Mouse (Mus musculus): ENCODE data around the gene Xylt1. TPM values are rescaled to one million over a fixed set of nuclear protein-coding genes. Genes with fewer than 3 reads are reported as not detected.
A peak's percentile ranks its signal among the peaks of the same experiment; 100 is the strongest.

Gene Xylt1
- polyA plus RNA-seq, 1 experiment from 2014 or later, result 3.0 TPM

GRCm38 (mm10) chr7:117567653-117568340 lies 187.0 kb downstream of the Xylt1 start:
- no peak overlapping the region for H3K4me2 ChIP-seq (ENCODE audit: low read length)
- H3K4me3 ChIP-seq (replicated peaks; ENCODE audit: low read depth, low read length), result no peak overlapping the region
- H3K9ac ChIP-seq (replicated peaks; ENCODE audit: low read length), result no peak overlapping the region
- ATAC-seq (ENCODE audit: low FRiP score, low TSS enrichment), result no peak
- 0 out of 2 replicates have a peak, but pooled peaks cover 3% of the 10 kb centered on the region for H3K4me1 ChIP-seq (ENCODE audit: control insufficient read depth, insufficient read depth, low read length)
- DNase-seq, result no peak
- no peaks in the 10 kb centered on the region for H3K9me3 ChIP-seq (ENCODE audit: control insufficient read depth, low read length)
- no peak overlapping the region for H3K27ac ChIP-seq (replicated peaks; ENCODE audit: low read depth, low read length)
- no peaks in the 10 kb centered on the region for H3K36me3 ChIP-seq (ENCODE audit: control insufficient read depth, insufficient read depth, low read length)
- peaks cover 13% of the 10 kb centered on the region; the same call in 1 of the 2 replicates for H3K27me3 ChIP-seq (ENCODE audit: control insufficient read depth, insufficient read depth, low read length)
- 91% methylated on average over 11 of the region's 11 CpGs for WGBS

DNA sequence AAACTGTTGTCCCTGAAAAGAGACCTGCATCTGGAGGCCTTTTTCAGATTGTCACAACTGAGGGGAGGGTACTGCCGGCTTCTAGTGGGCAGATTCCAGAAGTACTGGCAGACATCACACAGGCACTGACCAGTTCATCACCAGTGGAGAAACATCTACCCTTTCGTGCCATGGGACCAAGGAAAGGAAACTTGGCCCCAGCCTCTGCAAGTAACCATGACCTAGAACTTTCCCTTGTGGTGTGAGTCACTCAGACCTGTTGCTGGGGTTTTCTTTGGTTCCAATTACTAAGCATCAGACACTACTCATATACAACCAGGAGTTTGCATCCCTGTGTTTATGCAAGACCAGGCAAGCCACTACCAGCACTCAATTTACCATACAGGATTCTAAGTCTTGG lies 190.4 kb downstream of the Xylt1 start:
- WGBS, result 94% methylated on average over 2 of the region's 2 CpGs
- no peak for ATAC-seq (ENCODE audit: low FRiP score, low TSS enrichment)
- H3K27me3 ChIP-seq (ENCODE audit: control insufficient read depth, insufficient read depth, low read length), result peaks cover 12% of the 10 kb centered on the region; the same call in 1 of the 2 replicates

DNA sequence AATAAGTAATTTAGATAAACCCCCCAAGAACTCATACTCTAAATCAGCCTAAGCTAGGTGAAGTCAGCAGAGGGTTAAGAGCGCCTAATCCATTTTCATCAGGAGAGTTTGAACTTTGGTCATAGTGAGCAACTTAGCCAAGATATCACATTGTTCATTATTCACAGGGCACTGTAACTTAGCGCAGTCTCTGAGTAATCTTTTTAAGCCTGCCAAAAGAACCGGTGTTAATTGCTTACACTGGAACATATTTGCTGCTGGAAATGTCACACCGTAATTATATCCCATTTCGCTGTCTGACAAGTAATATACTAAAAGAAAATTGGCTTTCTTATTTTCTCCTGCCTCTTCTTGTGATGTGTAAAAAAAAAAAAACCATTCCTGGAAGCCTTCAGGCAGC lies 190.9 kb downstream of the Xylt1 start:
- ATAC-seq (ENCODE audit: low FRiP score, low TSS enrichment) (no peak), DNase-seq (no peak)
- Histone ChIP-seq H3K27me3 (ENCODE audit: control insufficient read depth, insufficient read depth, low read length) (peaks cover 8% of the 10 kb centered on the region; the same call in 1 of the 2 replicates), H3K9ac (replicated peaks; ENCODE audit: low read length) (no peak overlapping the region), H3K36me3 (ENCODE audit: control insufficient read depth, insufficient read depth, low read length) (no peaks in the 10 kb centered on the region), H3K4me3 (replicated peaks; ENCODE audit: low read depth, low read length) (no peak overlapping the region), H3K4me1 (ENCODE audit: control insufficient read depth, insufficient read depth, low read length) (no peaks in the 10 kb centered on the region), H3K27ac (replicated peaks; ENCODE audit: low read depth, low read length) (no peak overlapping the region), H3K9me3 (ENCODE audit: control insufficient read depth, low read length) (no peaks in the 10 kb centered on the region), H3K4me2 (ENCODE audit: low read length) (no peak overlapping the region)
- 73% methylated on average over 5 of the region's 5 CpGs for WGBS

More for the DNA sequence above, 190.4 kb downstream of the Xylt1 start:
- Histone ChIP-seq H3K4me2 (ENCODE audit: low read length) (no peak overlapping the region), H3K4me1 (ENCODE audit: control insufficient read depth, insufficient read depth, low read length) (no peaks in the 10 kb centered on the region), H3K9me3 (ENCODE audit: control insufficient read depth, low read length) (no peaks in the 10 kb centered on the region), H3K27ac (replicated peaks; ENCODE audit: low read depth, low read length) (no peak overlapping the region), H3K36me3 (ENCODE audit: control insufficient read depth, insufficient read depth, low read length) (no peaks in the 10 kb centered on the region), H3K9ac (replicated peaks; ENCODE audit: low read length) (no peak overlapping the region), H3K4me3 (replicated peaks; ENCODE audit: low read depth, low read length) (no peak overlapping the region)
- no peak for DNase-seq

DNA sequence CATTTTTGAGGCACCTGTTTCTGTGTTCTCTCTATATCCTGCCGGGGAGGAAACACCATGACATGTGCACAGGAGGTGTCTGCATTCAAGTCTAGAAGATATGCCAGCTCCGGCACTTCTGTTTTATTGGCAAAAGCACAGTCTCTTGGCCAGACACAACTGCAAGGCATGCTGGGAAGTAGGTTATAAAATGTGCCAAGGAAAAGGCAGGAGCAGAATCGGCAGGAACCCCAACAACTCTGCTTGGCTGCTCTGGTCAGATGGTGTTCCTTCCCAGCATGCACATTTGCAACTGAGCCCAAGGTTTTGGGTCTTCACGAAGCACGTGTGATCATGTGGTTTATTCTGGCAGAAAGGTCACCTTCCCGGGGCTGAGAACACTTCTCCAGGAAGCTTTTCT lies 192.4 kb downstream of the Xylt1 start:
- H3K27ac ChIP-seq (replicated peaks; ENCODE audit: low read depth, low read length), result no peak overlapping the region
- WGBS, result 82% methylated on average over 6 of the region's 6 CpGs
- ATAC-seq (ENCODE audit: low FRiP score, low TSS enrichment) (no peak), DNase-seq (no peak)
- no peak overlapping the region for H3K9ac ChIP-seq (replicated peaks; ENCODE audit: low read length)
- H3K36me3 ChIP-seq (ENCODE audit: control insufficient read depth, insufficient read depth, low read length), result no peaks in the 10 kb centered on the region
- H3K4me3 ChIP-seq (replicated peaks; ENCODE audit: low read depth, low read length), result no peak overlapping the region
- H3K4me2 ChIP-seq (ENCODE audit: low read length), result no peak overlapping the region
- H3K9me3 ChIP-seq (ENCODE audit: control insufficient read depth, low read length), result no peaks in the 10 kb centered on the region
- H3K27me3 ChIP-seq (ENCODE audit: control insufficient read depth, insufficient read depth, low read length), result 0 out of 2 replicates have a peak, but pooled peaks cover 3% of the 10 kb centered on the region
- no peaks in the 10 kb centered on the region for H3K4me1 ChIP-seq (ENCODE audit: control insufficient read depth, insufficient read depth, low read length)

DNA sequence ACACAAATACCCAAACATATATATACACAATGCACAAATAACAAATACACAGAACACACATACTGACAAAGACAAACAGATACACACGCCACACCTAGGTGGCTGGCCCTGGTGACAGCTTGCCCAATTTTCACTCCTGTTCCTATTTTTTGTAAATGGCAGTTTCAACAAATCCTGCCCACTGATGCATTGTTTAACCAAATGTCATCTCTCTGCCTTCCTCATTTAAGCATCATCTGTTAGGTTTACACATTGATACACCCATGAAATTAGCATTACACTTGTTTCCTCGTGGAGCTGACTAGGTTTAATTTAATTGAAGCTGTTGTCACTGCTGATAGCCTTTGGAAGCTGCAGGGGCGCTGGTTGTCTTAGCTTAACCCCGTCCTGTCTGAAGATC lies 194.6 kb downstream of the Xylt1 start:
- Histone ChIP-seq H3K27me3 (ENCODE audit: control insufficient read depth, insufficient read depth, low read length) (0 out of 2 replicates have a peak, but pooled peaks cover 3% of the 10 kb centered on the region), H3K9me3 (ENCODE audit: control insufficient read depth, low read length) (no peaks in the 10 kb centered on the region), H3K4me2 (ENCODE audit: low read length) (no peak overlapping the region), H3K9ac (replicated peaks; ENCODE audit: low read length) (no peak overlapping the region), H3K4me3 (replicated peaks; ENCODE audit: low read depth, low read length) (no peak overlapping the region), H3K36me3 (ENCODE audit: control insufficient read depth, insufficient read depth, low read length) (no peaks in the 10 kb centered on the region), H3K4me1 (ENCODE audit: control insufficient read depth, insufficient read depth, low read length) (no peaks in the 10 kb centered on the region), H3K27ac (replicated peaks; ENCODE audit: low read depth, low read length) (no peak overlapping the region)
- ATAC-seq (ENCODE audit: low FRiP score, low TSS enrichment), result no peak
- DNase-seq, result no peak
- WGBS, result 43% methylated on average over 4 of the region's 4 CpGs

DNA sequence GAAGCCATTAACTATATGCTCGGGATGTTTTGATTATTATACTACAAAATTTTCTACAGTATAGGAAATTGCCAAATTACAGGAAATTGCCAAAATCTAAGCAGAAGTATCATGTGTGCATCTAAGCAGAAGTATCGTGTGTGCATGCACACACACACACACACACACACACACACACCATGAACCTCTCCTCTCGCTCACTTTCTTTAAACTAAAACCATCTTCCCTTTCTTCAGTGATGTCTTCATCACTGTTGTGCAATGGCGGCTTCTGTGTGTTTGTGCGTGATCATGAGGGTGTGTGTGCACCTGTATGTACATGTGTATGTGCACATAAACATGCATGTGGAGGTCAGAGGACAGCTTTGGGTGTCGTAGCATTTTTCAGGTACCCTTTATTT lies 196.3 kb downstream of the Xylt1 start:
- WGBS, result 97% methylated on average over 6 of the region's 6 CpGs
- Histone ChIP-seq H3K27ac (replicated peaks; ENCODE audit: low read depth, low read length) (no peak overlapping the region), H3K27me3 (ENCODE audit: control insufficient read depth, insufficient read depth, low read length) (no peaks in the 10 kb centered on the region)

DNA sequence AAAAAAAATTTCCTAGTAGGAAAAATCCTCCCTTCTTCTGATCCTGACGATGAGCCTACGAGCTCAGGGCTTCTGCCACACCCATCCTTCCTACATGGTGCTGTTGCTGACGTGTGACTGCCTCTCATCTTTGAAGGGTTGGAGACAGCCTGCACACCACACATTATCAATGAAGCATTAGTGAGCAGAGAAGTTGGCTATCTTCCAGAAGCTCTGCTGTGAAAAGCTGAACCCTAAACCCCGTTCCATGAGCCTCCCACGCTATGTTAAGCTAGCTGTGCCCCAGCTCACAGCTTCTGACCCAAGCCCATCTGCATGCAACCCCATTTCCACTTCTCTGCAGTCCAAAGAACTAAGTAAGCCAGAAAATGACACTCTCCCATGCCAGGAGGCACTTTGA lies 204.4 kb downstream of the Xylt1 start:
- Histone ChIP-seq H3K9ac (replicated peaks; ENCODE audit: low read length) (no peak overlapping the region), H3K9me3 (ENCODE audit: control insufficient read depth, low read length) (no peaks in the 10 kb centered on the region), H3K27ac (replicated peaks; ENCODE audit: low read depth, low read length) (no peak overlapping the region), H3K36me3 (ENCODE audit: control insufficient read depth, insufficient read depth, low read length) (no peaks in the 10 kb centered on the region), H3K4me3 (replicated peaks; ENCODE audit: low read depth, low read length) (no peak overlapping the region), H3K4me2 (ENCODE audit: low read length) (no peak overlapping the region), H3K4me1 (ENCODE audit: control insufficient read depth, insufficient read depth, low read length) (0 out of 2 replicates have a peak, but pooled peaks cover 8% of the 10 kb centered on the region), H3K27me3 (ENCODE audit: control insufficient read depth, insufficient read depth, low read length) (no peaks in the 10 kb centered on the region)
- DNase-seq (peak; percentile 49), ATAC-seq (ENCODE audit: low FRiP score, low TSS enrichment) (no peak)
- 58% methylated on average over 5 of the region's 5 CpGs for WGBS

More for the DNA sequence above, 196.3 kb downstream of the Xylt1 start:
- DNase-seq (no peak), ATAC-seq (ENCODE audit: low FRiP score, low TSS enrichment) (no peak)
- Histone ChIP-seq H3K9me3 (ENCODE audit: control insufficient read depth, low read length) (no peaks in the 10 kb centered on the region), H3K9ac (replicated peaks; ENCODE audit: low read length) (no peak overlapping the region), H3K4me3 (replicated peaks; ENCODE audit: low read depth, low read length) (no peak overlapping the region), H3K36me3 (ENCODE audit: control insufficient read depth, insufficient read depth, low read length) (no peaks in the 10 kb centered on the region), H3K4me1 (ENCODE audit: control insufficient read depth, insufficient read depth, low read length) (no peaks in the 10 kb centered on the region), H3K4me2 (ENCODE audit: low read length) (no peak overlapping the region)

DNA sequence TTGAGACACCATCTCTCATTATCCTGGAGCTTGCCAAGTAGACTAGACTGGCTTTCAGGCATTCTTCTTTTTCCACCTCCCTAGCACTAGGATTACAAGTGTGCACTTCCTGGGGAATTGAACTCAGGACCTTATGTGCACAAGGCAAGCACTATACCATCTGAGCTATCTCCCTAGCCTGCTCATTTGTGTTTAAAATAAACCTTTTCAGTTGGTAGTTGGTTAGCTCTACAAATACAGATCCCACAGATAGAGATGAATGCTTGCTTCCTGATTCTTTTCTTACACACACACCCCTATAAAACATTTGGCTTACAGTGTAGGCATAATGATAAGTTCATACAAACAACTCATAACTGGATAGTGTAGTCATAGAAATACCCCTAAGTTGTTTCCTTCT lies 206.0 kb downstream of the Xylt1 start:
- DNase-seq, result no peak
- Histone ChIP-seq H3K36me3 (ENCODE audit: control insufficient read depth, insufficient read depth, low read length) (no peaks in the 10 kb centered on the region), H3K27ac (replicated peaks; ENCODE audit: low read depth, low read length) (no peak overlapping the region), H3K4me3 (replicated peaks; ENCODE audit: low read depth, low read length) (no peak overlapping the region), H3K27me3 (ENCODE audit: control insufficient read depth, insufficient read depth, low read length) (no peaks in the 10 kb centered on the region), H3K4me2 (ENCODE audit: low read length) (no peak overlapping the region), H3K4me1 (ENCODE audit: control insufficient read depth, insufficient read depth, low read length) (0 out of 2 replicates have a peak, but pooled peaks cover 8% of the 10 kb centered on the region), H3K9ac (replicated peaks; ENCODE audit: low read length) (no peak overlapping the region), H3K9me3 (ENCODE audit: control insufficient read depth, low read length) (no peaks in the 10 kb centered on the region)
- ATAC-seq (ENCODE audit: low FRiP score, low TSS enrichment), result no peak

DNA sequence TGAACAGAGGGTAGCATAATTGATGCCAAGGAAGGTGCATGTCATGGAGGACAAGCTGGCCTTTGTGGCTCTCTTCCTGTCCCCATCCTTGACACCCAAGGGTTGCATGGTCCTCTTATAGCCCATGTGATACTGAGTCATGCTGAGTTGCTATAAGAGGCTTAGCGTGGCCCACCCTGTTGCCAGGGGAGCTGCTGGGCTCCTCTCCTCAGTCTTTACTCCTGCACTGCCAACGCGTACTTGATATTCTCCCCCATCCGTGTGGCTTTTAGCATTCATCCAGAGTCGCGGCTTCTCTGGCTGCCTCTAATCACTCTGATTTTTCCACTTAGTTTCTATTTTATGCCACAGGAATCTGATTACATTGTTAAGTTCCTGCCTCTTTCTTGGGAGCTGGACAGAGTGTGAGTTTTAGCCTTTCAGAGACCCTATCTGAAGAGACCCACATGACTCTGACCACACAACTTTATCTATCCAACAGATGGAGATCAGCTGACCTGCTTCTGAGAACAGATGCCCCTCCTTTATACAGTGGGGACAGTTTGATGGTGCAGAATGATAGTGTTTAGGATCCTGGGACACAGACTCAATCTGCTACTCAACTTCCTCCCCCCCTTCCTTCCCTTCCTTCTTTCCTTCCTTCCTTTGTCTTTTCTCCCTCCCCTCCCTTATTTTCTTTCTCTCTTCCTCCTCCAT lies 206.6 kb downstream of the Xylt1 start:
- H3K36me3 ChIP-seq (ENCODE audit: control insufficient read depth, insufficient read depth, low read length), result no peaks in the 10 kb centered on the region
- H3K27me3 ChIP-seq (ENCODE audit: control insufficient read depth, insufficient read depth, low read length), result no peaks in the 10 kb centered on the region
- no peak overlapping the region for H3K4me2 ChIP-seq (ENCODE audit: low read length)
- no peak overlapping the region for H3K27ac ChIP-seq (replicated peaks; ENCODE audit: low read depth, low read length)
- 32% methylated on average over 6 of the region's 6 CpGs for whole genome bisulfite sequencing
- ATAC-seq (ENCODE audit: low FRiP score, low TSS enrichment), result no peak
- H3K9ac ChIP-seq (replicated peaks; ENCODE audit: low read length), result no peak overlapping the region
- peak; percentile 53 for DNase-seq
- H3K4me3 ChIP-seq (replicated peaks; ENCODE audit: low read depth, low read length), result no peak overlapping the region
- H3K4me1 ChIP-seq (ENCODE audit: control insufficient read depth, insufficient read depth, low read length), result 0 out of 2 replicates have a peak, but pooled peaks cover 8% of the 10 kb centered on the region
- H3K9me3 ChIP-seq (ENCODE audit: control insufficient read depth, low read length), result no peaks in the 10 kb centered on the region

All from midbrain, embryonic 14.5 days (tissue).